Mouse (Mus musculus) heart, adult 11 months (tissue): ENCODE results near the gene Mettl3.
"Not testable (repeated sequence)": the region's sequence is repeated elsewhere in the genome, so short reads cannot be mapped to it uniquely, and the experiment has no call there.

Source experiments
- DNase-seq: peaks from one replicate; pipeline ENCODE4 v3.0.0; 2022

Mettl3 gene

DNA sequence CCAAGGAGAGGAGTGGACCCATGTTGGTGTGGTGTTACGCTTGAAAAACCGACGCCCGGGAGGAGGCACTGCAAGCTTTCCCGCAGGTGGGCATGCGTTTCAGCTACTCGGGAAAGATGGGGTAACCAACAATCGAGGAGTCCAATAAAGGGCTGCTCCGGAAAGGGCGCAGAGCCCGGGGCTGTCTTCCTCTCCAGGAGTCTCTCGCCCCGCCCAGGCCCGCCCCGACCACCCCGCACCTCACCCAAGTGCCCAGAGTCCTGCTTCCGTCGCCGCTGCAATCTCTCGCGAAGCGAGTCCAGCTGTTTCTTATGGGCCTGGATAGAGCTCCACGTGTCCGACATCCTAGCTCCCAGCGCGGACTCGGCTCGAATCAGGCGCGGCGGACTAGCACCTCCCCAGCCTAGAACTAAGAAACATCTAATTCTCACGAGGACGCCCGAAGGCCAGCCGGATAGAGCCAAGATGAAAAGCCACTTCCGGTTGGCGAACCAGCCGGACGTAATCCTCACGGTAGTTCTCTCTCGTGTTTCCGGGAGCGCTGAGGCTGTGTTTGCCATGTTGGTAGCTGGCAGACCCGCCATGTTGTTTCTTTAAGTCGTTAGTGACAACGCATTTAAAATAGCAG lies at the start of gene Mettl3:
TSS of gene Mettl3 (minus strand) at position 485 of the 628 bp plus-strand sequence.
- DNase-seq, result peak; percentile 99

DNA sequence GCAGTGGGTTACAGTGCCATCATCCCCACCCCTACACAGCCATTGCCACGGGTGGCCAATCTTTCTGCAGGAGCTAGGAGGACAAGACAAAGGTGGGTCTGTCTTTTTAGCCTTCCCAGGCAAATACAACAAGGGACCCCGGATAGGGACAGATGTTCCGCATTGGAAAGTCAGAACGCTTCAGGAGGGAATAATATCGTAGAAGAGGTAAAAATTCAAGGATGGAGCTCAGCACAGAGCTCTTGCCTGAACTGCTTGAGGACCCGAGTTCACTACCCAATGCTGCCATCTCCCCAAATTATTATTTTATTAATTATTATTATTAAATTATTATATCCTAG lies 34.6 kb upstream of the Mettl3 start:
- peak; percentile 77 for DNase-seq

DNA sequence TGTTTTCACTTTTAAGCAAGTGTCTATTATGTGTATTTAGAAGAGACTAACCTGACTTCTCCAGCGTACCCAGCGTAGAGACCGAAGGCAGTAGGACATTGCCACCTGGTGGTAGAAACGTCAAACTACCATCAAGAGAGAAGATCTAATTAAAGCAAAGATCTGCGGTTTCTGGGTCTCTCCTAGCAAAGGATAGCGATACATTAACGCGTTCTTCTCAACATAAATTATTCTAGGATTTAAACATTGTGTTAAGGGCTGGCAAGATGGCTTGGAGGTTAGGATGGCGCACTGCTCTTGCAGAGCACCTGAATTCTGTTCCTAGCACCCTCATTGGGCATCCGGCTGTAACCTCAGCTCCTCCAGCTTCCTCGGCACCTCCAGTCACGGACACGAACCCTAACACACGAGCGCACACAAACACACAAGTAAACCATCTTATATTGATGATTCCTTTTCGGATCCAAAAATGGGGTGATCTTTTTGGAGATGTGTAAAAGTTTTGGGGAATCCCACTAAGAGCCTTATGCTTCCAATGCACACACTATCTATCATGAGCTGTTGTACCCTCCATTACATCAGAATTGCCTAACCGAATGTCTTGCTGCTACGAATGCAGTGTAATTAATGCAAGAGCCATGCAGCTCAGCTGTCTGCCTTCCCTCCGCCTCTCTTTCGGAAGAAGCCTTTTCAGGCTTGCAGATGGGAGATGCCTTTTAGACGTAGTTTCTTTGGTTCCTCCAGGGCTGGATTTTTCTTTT lies 34.0 kb upstream of the Mettl3 start:
- DNase-seq, result peak; percentile 83

DNA sequence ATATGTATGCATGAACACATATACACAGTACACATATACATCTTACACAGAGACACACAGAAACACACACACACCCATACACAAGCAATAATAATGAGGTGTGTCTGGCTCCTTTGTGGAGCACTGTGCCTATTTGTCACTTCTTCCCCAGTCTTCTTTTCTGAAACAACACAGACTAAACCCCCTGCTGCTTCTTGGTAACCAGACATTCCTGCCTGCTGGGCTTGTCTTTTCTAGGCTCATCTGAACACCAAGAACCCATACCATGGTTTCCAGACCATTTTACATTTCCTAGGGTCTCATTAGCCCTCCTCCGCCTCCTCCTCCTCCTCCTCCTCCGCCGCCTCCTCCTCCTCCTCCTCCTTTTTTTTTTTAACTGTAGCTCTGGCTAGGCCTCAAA lies 27.2 kb upstream of the Mettl3 start:
- DNase-seq, result no peak

DNA sequence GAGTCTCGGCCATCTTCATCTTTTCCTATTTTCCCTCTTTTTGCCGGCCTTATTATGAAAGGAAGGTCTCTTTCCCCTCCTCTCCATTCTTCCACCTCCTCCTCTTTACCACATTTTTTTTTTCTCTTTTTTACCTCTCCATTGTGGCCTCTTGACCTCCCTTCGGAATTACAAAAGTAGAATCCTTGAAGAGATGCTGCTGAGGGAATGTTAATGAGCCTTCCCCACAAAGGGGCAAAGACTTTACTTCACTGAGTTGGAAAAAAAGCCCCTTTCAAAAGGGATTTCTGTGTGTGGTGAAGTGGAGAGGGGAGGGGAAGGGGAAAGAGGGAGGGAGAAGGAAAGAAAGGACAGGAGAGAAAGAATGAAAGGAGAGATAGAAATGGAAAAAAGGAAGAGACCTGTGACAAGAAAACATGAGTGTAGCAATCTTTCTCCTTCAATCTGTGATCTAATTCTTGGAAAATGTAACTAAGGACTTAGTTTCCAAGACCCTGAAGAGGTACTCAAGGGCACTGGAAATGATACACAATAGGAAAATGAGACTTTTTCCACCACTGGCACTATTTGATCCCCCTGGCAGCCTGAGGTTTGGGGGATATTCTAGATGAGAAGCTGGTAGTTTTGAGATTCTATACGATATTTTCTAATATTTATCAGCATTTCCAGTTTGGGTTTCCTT lies 26.3 kb upstream of the Mettl3 start:
- DNase-seq, result peak; percentile 13

DNA sequence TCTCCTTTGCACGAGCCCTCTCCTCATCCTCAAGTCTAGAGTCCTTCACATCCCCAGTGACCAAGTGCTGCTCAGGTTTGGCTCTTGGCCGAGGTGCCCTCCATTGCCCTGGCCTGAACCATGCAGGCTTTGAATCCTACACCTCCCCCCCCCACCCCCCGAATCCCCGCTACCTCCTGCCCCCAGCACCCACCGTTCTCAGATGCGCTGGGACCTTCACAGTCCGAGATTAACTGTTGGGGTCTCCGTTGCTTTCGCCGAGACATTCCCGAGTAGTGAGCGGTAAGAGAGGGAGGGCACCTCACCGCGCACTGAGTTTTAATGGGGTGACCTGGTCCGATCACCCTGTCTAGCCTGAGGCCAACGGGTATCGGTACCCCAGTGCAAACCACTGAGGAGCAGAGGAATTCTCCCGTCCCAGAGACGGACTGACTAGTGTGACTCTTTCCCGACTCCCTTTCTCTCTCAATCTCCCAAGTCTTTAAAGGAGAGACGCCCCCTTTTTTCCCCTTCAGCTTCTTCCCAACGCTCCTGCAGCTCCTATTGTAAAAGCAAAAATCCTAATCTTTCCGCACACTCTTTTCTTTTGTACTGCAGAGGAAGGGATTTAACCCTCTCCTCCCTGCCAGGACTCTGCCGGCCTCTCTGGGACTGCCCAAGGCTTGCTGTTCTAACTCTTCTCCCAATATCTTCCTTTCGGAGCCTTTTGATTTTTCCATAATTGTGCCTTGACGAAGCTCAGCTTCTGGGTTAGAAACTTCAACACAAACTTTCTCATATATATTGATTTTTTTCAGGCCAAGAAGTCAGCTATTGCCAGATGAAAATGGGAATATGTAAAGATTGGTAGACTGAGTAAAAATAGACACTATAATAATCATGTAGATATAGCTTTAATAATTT lies 23.2 kb upstream of the Mettl3 start, which contains the start of gene Sall2:
TSS of gene Sall2 (minus strand) at position 853 of the 903 bp plus-strand sequence.
- DNase-seq, result peak; percentile 77

DNA sequence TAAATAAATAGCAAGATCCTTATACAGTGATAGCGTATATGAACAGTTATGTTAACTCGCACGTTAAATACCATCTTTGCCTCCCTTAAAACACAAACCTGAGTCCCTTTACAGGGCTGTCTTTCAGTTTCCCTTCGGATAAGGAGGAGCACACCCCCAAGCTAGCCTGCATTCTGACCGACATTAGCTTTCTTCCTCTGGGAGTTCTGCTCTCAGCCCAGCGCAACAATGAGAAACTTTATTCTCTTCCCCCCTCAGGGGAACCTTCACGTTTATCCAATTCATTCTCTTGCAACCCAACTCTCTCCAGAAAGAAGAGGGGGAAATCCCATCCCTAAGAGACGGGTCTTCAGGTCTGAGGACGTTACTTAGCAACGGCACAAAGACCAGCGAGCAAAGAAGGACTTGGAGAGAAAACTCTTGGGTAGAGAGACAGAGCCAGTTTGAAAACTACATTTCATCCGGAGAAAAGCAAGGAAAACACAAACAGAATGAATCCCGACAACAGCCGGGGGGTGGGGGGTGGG lies 22.5 kb upstream of the Mettl3 start:
- no peak for DNase-seq

DNA sequence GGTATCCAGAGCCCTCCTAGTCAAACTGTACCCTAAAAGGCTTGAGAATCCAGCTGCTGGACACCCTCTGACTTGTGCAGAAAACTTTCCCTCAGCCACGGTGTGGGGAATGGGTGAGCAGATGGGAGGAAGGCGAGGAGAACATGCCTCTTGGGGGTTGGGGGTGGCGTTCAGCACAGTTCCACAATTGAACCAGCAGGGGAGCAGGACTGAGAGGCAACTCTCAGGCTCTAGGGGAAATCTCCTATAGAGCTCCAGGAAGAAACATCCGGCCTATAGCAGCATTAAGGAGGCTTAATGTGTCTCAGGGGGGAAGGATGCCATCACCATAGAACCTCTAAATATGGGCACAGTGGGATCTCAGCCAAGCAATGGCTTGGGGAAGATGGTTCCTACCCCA lies 21.0 kb upstream of the Mettl3 start:
- peak; percentile 62 for DNase-seq

DNA sequence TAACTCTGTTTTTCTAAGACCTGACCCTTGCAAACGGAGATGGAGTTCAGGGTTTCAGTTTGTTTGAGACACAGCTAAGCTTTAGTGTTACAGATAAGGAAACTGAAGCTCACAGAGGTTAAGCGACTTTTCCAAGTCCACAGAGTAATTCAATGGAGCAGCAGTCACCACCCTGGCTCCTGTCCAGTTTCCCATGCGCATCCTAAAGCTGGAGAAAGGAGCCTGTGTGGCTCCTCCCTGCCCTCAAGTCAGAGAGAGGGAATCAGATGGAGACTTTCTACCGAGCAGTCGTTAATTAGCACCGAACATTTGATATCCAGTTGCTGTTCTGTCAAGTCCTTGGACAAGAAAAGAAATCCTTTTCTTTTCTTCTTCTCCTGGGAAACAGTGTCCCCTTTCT lies 14.4 kb upstream of the Mettl3 start:
- peak; percentile 18 for DNase-seq

DNA sequence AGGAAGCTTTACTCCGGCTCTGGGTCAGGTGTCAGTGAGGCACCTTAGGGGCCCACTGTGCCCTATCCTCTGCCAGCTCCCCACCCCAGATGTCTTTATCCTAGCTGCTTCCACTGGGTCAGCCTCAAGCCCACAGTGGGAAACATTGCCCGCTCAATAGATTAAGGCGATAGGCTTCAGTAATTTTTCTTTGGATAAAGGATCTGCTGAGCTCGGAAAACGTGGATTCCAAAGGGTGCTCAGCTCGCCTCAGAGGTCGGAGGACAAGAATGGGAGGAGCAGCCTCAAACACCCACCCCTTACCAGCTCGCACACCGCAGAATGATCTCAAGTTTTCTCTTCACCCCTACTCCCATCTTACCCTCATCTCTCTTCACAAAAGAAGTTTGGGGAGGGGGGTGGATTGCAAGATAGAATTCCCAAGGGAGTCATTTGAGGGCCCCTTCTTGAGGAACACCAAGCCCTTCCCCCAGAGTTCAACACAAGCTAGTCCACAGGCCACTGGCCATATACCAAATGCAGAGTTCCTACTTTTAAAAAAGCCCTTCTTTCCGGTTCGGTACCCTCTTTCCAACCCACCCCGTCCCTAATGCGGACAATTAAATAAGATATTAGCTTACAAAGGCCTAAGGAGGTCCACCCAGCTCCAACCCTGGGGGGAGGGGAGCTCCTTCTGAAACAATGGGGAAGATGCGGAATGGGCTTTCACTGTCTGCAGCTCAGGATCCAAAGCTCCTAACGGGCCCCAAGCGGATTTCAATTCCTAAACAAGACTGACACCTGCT lies 11.7 kb upstream of the Mettl3 start:
- peak; percentile 89 for DNase-seq

DNA sequence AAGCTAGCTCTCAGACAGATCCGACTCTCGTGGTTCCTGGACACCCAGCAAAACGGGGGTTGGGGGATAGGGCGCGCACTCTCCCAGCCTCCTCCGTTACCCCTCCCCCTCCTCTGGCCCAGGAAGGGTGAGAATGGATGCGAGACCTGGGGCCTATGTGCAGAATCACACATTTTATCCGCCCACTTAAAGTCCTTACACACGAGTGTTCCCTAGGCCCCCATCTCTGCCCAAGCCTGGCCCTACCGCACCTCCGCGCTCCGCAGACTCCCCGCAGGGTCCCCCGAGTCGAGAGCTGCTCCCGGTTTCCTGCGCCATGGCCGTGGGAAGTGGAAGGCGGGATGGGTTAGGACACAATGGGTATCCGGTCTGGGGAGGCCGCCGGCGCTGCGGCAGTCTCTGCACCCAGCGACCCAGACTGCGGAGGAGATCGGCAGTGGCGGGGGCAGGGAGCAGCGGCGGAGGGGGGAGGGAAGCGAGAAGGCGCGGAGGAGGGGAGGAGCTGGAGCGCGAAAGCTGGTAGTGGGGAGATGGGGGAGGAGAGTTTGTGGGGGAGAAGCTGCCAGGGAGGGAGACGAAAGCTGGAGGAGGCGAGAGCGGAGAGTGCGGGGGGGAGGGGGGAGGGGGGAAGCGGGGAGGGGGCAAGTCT lies 11.0 kb upstream of the Mettl3 start:
- DNase-seq, result peak; percentile 98

DNA sequence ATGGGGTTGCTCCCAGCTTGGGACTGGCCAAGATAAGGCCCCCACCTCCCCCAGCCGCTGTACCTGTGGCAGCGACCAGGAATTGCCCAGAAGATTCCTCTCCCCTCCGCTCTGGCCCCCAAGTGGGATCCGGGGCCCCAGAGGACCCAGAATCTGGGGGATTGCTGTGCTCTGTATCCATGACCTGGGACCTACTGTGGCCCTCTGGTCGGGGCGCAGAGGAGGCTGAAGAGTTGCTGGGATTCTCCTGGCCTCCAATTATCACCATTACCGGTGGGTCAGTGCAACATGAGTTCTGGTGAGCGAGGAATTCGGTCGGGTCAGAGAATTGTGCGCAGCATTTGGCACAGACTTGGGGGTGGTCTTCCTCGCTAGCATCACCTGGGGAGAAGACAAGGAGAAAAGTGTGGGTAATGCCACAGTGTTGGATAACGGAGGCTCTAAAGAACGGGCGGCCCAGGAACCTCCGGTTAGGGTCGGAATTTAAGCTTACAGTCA lies 10.4 kb upstream of the Mettl3 start:
- DNase-seq, result peak; percentile 90

DNA sequence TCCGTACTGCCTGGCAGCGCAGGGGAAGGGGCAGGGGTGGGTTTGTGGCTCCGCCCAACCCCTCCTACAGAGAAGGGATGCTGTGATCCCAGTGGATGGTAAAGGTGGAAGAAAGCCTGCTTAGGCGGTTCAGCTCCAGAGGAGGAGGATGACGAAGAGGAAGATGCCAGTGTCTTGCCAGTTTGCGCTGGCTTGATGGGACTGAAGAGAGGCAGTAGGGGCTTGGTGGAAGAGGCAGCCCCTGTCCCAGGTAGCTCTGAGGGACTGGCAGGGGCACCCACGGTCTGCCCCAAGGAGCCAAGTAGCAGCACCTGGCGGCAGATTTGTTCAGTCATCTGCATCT lies 9.9 kb upstream of the Mettl3 start:
- no peak for DNase-seq

DNA sequence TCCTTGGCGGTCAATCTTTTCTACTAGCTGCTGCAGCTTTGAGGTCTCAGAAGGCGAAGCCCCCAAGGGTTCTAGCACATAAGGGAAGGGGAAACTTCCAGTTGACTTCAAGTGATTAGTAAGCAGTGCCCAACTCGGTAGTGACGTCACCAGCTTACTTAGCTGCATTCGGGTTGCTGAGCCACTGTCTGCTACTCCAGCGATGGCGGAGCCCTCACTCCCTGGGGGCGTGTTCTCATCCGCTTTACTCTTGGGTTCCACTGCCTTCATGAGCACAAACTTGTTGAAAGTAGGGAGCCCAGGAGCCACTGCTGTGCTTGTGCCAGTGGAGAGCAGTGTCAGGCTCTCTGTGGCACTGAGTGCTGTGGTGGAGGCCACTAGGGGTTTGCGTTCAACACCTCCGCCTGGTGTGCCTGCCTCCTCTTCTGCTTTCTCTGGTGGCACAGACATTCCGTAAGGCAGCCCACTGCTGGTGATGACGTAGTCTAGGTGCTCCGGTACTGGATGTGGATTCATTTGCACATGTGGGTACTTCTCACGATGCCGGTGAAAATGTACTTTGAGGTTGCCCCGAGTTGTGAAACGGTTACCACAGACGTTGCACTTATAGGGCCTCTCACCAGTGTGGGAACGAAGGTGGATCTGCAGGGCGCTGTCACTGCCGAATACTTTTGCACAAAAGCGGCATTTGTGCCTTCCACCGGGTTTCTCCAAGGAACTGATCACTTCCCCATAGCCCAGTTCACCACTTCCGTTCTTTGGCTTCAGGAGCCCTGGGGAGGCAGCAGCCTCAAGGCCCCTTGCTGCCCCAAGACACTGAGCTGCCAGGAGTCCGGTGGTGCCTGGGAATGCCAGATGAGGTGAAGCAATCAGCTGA lies 9.2 kb upstream of the Mettl3 start:
- peak; percentile 94 for DNase-seq

DNA sequence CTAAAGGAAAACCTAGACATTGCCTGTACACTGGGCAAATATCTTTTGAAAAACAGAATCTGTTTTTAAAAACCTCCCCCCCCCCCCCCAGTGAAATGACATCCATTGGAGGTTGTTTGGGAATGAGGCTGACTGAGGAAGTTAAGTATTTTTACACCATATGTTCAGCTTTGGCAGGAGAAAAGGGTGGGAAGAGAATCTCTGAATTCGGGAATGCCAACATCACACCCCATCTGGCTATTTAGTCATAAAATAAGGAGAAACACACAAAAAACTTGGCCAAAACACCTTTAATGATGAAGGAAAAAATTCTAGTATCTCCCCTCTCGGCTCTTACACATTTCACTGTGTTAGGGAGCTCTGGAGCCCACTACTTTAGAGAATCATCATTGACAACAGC lies 6.0 kb upstream of the Mettl3 start:
- no peak for DNase-seq

DNA sequence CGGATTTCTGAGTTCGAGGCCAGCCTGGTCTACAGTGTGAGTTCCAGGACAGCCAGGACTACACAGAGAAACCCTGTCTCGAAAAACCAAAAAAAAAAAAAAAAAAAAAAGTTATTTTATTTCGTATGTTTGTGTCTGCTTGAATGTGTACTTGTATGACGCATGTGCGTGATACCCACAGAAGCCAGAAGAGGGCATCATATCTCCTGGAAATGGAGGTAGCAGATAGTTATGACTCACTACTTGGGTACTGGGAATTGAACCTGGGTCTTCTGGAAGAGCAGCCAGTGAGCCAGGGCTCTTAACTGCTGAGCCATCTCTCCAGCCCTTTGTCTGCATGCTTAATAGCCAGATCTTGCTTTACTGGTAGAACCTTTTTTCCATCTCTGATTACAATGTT lies 5.4 kb upstream of the Mettl3 start:
- DNase-seq, result not testable (repeated sequence)

DNA sequence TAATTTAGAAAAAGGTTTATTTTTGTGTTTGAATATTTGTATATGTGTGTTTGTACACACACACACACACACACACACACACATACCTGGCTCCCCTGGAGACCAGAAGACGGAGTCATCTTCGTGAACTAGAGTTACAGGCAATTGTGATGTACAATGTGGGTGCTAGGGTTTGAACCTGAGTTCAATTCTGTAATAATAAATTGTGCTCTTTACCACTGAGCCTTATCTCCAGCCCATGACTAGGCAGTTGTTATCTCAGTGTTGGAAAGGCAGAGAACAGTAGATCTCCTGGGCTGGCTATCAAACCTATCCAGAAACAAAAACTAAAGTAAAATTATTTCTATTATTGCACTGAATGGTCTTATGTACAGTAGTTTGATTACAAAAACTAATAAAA lies 1.2 kb upstream of the Mettl3 start:
- no peak for DNase-seq

DNA sequence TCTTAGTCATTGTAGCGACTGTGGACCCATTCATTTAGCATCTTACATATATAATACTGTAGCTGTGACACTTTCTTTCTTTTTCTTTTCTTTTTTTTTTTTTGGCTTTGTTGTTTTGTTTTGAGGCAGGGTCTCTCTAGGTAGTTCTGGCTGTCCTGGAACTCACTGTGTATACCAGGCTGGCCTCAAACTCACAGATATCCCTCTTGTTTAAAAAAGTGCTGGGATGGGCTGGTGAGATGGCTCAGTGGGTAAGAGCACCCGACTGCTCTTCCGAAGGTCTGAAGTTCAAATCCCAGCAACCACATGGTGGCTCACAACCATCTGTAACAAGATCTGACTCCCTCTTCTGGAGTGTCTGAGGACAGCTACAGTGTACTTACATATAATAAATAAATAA lies 1.4 kb downstream of the Mettl3 start:
- DNase-seq, result not testable (repeated sequence)

DNA sequence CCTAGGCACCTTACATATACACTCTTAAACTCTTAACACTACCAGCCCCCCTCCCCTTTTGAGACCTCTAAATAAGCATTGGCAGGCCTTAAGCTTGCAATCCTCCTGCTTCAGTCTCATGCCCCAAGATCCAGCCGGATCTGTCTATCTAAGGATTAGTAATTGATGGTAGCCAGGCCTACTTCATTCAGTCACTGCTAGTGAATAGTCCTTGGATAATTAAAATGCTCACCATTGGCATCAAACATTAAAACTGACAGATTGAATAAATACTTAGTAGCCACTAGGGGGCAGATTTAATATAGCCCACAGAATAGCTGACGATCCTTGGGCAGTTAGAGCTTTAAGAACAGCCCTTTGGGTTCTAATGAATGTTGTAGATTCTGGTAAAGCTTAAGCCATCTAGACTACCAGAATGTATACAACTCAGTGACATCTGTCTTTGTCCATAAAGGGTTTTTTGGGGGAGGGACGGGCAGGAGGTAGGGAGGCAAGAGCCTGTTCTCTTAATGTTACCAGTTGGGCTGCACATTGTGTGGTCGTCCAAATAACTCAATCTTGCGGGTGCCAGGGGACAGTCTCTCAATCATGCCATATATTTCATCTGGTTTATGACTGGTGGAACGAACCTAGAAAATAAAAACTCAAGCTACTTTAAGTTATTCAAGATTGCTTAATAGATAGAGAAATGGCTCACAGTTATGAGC lies 9.2 kb downstream of the Mettl3 start:
- peak; percentile 69 for DNase-seq

DNA sequence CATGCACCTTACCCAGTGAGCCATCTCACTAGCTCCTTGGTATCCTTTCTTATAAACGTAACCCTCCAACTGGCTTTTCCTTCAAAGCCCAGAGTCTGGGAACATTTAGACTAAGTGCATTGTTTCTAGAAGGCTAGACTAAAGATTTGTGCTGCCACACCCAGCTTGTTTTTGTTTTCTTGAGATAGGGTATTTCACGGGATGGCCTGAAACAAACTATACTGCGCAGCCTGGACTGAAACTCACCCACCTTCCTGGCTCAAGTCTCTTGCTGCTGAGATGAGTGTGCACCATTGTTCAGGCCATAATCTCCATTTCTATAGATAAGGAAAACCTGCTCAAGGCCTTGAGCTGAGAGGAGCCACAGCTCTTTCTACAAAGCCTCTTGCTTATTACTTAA lies 20.7 kb downstream of the Mettl3 start:
- peak; percentile 31 for DNase-seq
